Mouse (Mus musculus) NIH3T3 (cell line): ENCODE data around the gene 1700001J03Rik.
A peak's percentile ranks its signal among the peaks of the same experiment; 100 is the strongest.
"Not testable (repeated sequence)": the region's sequence is repeated elsewhere in the genome, so short reads cannot be mapped to it uniquely, and the experiment has no call there.

Experiments
- DNase-seq: peaks from one replicate; pipeline ENCODE4 v3.0.0-alpha.2; 2012; ENCODE audit warnings: low read depth

The 1700001J03Rik gene

GRCm38 (mm10) chr5:146185204-146185603 lies at the start of gene 1700001J03Rik:
1700001J03Rik (minus strand) TSS chr5:146185304.
- not testable (repeated sequence) for DNase-seq

- DNase-seq = no peak
Observed at GRCm38 (mm10) chr5:146234336-146234735, 49.2 kb upstream of the 1700001J03Rik start.

GRCm38 (mm10) chr5:146232816-146233215 lies 47.7 kb upstream of the 1700001J03Rik start:
- no peak for DNase-seq

GRCm38 (mm10) chr5:146232056-146232675 lies 47.1 kb upstream of the 1700001J03Rik start:
- no peak for DNase-seq

- no peak for DNase-seq
Observed at GRCm38 (mm10) chr5:146231655-146231996, 46.5 kb upstream of the 1700001J03Rik start.

GRCm38 (mm10) chr5:146230864-146231654 lies 46.0 kb upstream of the 1700001J03Rik start, which contains the start of gene Cdk8:
Cdk8 (plus strand) TSS chr5:146231230.
- DNase-seq = peak; percentile 97

GRCm38 (mm10) chr5:146229869-146230650 lies 45.0 kb upstream of the 1700001J03Rik start:
- DNase-seq = no peak

- DNase-seq = no peak
Observed at GRCm38 (mm10) chr5:146227496-146227895, 42.4 kb upstream of the 1700001J03Rik start.

GRCm38 (mm10) chr5:146223786-146224185 lies 38.7 kb upstream of the 1700001J03Rik start:
- peak; percentile 44 for DNase-seq

GRCm38 (mm10) chr5:146221722-146222121 lies 36.6 kb upstream of the 1700001J03Rik start:
- no peak for DNase-seq

- peak; percentile 96 for DNase-seq
Observed at GRCm38 (mm10) chr5:146220879-146221714, 36.0 kb upstream of the 1700001J03Rik start, which contains the start of gene Rnf6. Rnf6 (minus strand) TSS chr5:146221555.

- DNase-seq = no peak
Observed at GRCm38 (mm10) chr5:146220501-146220878, 35.4 kb upstream of the 1700001J03Rik start.

- DNase-seq = no peak
Observed at GRCm38 (mm10) chr5:146205537-146205936, 20.4 kb upstream of the 1700001J03Rik start.

GRCm38 (mm10) chr5:146203921-146204320 lies 18.8 kb upstream of the 1700001J03Rik start:
- DNase-seq = no peak

- no peak for DNase-seq
Observed at GRCm38 (mm10) chr5:146200580-146200979, 15.5 kb upstream of the 1700001J03Rik start.

- no peak for DNase-seq
Observed at GRCm38 (mm10) chr5:146199540-146199939, 14.4 kb upstream of the 1700001J03Rik start.

- no peak for DNase-seq
Observed at GRCm38 (mm10) chr5:146199073-146199472, 14.0 kb upstream of the 1700001J03Rik start.

GRCm38 (mm10) chr5:146193360-146193759 lies 8.3 kb upstream of the 1700001J03Rik start:
- no peak for DNase-seq

- no peak for DNase-seq
Observed at GRCm38 (mm10) chr5:146190501-146191269, 5.6 kb upstream of the 1700001J03Rik start.

- DNase-seq = no peak
Observed at GRCm38 (mm10) chr5:146190093-146190492, 5.0 kb upstream of the 1700001J03Rik start.

GRCm38 (mm10) chr5:146188712-146189111 lies 3.6 kb upstream of the 1700001J03Rik start:
- DNase-seq = no peak
